Mouse (Mus musculus) effector memory CD4-positive, alpha-beta T cell, adult 5 months (primary cell): ENCODE measurements around the gene Cxcl2. TPM values are rescaled to one million over a fixed set of nuclear protein-coding genes. Genes with fewer than 3 reads are reported as not detected.

Experiments
- polyA plus RNA-seq: library from polyadenylated mRNA; unstranded; fragments of 100-300 nt; shearing (Covaris generic); gene quantifications from one replicate; pipeline ENCODE4 v1.2.1, GENCODE M21; 2017

Cxcl2 gene
- not detected for polyA plus RNA-seq

DNA sequence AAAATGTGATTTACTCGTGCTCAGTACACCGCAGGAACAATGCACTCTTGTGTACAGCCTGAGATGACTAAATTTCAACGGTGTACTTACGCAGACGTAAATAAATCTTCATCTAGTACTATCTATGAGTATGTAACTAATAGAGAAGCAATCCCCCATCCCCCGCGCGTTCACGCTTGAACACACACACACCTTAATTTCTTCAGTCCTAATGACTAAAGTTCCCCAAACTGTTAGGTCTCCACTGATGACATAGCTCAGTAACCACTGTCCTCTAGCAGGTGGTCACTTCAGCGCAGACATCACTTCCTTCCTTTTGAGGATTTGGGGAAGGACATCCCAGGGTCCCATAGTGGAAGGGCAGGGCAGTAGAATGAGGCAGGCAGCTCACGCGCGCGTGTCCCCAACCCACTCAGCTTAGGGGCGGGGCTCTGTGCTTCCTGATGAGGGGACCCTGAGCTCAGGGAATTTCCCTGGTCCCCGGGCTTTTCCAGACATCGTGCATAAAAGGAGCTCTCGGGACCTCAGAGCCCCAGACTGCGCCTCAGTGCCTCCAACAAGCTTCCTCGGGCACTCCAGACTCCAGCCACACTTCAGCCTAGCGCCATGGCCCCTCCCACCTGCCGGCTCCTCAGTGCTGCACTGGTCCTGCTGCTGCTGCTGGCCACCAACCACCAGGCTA, at the start of gene Cxcl2:
Cxcl2 (plus strand) TSS at position 533 of the 682 bp plus-strand sequence.

DNA sequence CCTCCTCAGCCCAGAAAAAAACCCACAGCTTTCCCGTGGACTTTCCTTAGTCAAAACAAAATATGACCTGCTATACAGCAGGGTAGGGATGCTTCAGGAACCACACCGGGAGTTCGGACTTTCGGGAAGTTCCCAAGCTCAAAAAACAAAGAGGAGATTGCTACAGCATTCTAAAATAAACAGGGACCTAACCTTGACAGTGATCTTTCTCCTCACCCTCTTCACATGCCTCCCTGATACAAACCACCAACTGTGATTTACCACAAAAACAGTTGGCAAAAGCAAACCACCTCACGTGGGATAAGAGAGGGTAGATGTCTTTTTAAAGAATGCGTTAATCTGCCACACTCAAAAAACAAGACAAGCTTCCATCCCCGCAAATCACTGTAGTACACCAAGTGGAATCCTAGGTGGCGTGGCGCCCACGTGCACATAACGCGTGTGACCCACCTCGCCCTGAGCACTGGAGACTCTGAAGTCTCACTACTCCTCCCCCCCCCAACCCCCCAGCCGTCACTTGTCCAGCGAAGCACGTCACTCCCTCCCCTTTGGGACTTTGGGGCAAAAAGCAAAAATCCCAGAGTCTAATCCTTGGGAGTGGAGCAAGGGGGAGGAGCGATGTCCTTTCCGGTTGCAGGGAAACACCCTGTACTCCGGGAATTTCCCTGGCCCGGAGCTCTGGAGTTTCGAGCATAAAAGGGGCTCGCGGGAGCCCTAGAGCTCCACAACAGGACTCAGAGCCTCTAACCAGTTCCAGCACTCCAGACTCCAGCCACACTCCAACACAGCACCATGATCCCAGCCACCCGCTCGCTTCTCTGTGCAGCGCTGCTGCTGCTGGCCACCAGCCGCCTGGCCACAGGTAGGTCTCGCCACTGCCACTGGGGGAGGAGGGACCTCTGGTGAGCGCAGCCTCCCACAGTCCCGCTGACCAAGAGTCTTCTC, 12.9 kb upstream of the Cxcl2 start, which contains the start of gene Cxcl1:
Cxcl1 (plus strand) TSS at position 723 of the 945 bp plus-strand sequence.

GRCm38 (mm10) chr5:90930971-90931851, 27.5 kb downstream of the Cxcl2 start, which contains the start of gene Mthfd2l:
Mthfd2l (plus strand) TSS chr5:90931117.

Other genes starting within 250 kb of the Cxcl2 start
- gene Cxcl5, start 144.5 kb upstream of the Cxcl2 start, polyA plus RNA-seq = not detected
- not detected for gene Ppbp, start 135.4 kb upstream of the Cxcl2 start, polyA plus RNA-seq
- not detected for gene Pf4, start 131.4 kb upstream of the Cxcl2 start, polyA plus RNA-seq
- not detected for gene Cxcl3, start 117.8 kb upstream of the Cxcl2 start, polyA plus RNA-seq
- not detected for gene Cxcl15, start 109.3 kb upstream of the Cxcl2 start, polyA plus RNA-seq
- gene Cxcl1, start 12.6 kb upstream of the Cxcl2 start, polyA plus RNA-seq = not detected
- gene Mthfd2l, start 27.2 kb downstream of the Cxcl2 start, polyA plus RNA-seq = 4.8 TPM
- not detected for gene Epgn, start 123.6 kb downstream of the Cxcl2 start, polyA plus RNA-seq
- gene Ereg, start 170.8 kb downstream of the Cxcl2 start, polyA plus RNA-seq = not detected
- 136 TPM for gene Areg, start 235.7 kb downstream of the Cxcl2 start, polyA plus RNA-seq